Mouse (Mus musculus) lung, embryonic 16.5 days (tissue): ENCODE measurements around the gene Sdhd. TPM values are rescaled to one million over a fixed set of nuclear protein-coding genes. Genes with fewer than 3 reads are reported as not detected.

ENCODE experiments used
- ATAC-seq: fragments of 200-750 bp; cut with Nextera tagmentation; 2 replicates; pipeline ENCODE4 v1.8.0; 2017; ENCODE audit warnings: low read depth, mild to moderate bottlenecking, moderate library complexity
- H3K27ac ChIP-seq: fragments of 300-500 bp; sonication (generic); 2 replicates; pipeline ENCODE4 v1.5.1; 2014; ENCODE audit warnings: mild to moderate bottlenecking, control low read depth, low read length
- H3K27me3 ChIP-seq: fragments of 300-500 bp; sonication (generic); 2 replicates; pipeline ENCODE4 v1.6.1; 2014; ENCODE audit warnings: low read depth, low read length, mixed read lengths; ENCODE audit not compliant: control insufficient read depth, insufficient read depth
- H3K36me3 ChIP-seq: fragments of 300-500 bp; sonication (generic); 2 replicates; pipeline ENCODE4 v1.6.1; 2014; ENCODE audit warnings: low read length; ENCODE audit not compliant: control insufficient read depth, insufficient read depth
- H3K4me1 ChIP-seq: fragments of 300-500 bp; sonication (generic); replicated peaks from 2 replicates; pipeline ENCODE4 v1.6.1; 2014; ENCODE audit warnings: low read length, mixed read lengths; ENCODE audit not compliant: control insufficient read depth, insufficient read depth
- H3K4me2 ChIP-seq: fragments of 300-500 bp; sonication (generic); 2 replicates; pipeline ENCODE4 v1.6.1; 2014; ENCODE audit warnings: low read depth, low read length, control low read depth
- H3K4me3 ChIP-seq: fragments of 300-500 bp; sonication (generic); 2 replicates; pipeline ENCODE4 v1.5.1; 2014; ENCODE audit warnings: mild to moderate bottlenecking, low read length, control low read depth
- H3K9ac ChIP-seq: fragments of 300-500 bp; sonication (generic); 2 replicates; pipeline ENCODE4 v1.6.1; 2014; ENCODE audit warnings: low read length, control low read depth
- H3K9me3 ChIP-seq: fragments of 300-500 bp; sonication (generic); 2 replicates; pipeline ENCODE4 v1.6.1; 2016; ENCODE audit warnings: low read length; ENCODE audit not compliant: control insufficient read depth
- WGBS: fragments of 180-500 bp; shearing (Covaris S2); extraction: QIAGEN DNeasy Blood & Tissue Kit; methylation state at CpG from one replicate; pipeline ENCODE4 v1.1.7; 2014; 5-methylcytosine and 5-hydroxymethylcytosine counted together
- polyA plus RNA-seq: library from polyadenylated mRNA; unstranded; fragments of >200 nt; fragmentation: Nextera tagmentation; extraction: Ambion mirVana; gene quantifications from 2 replicates; pipeline ENCODE4 v1.2.1, GENCODE M21; 2015

The Sdhd gene
- polyA plus RNA-seq, 1 experiment from 2014 or later: 298 TPM

- no peak overlapping the region for H3K4me2 ChIP-seq
- H3K4me1 ChIP-seq: no peaks in the 10 kb centered on the region
- H3K36me3 ChIP-seq: peaks cover 20% of the 10 kb centered on the region
- H3K27me3 ChIP-seq: no peaks in the 10 kb centered on the region
- no peak overlapping the region for H3K4me3 ChIP-seq
- 79% methylated on average over 3 of the region's 3 CpGs for WGBS
- H3K9me3 ChIP-seq: no peaks in the 10 kb centered on the region
- ATAC-seq: no peak; the same call in 1 of the 2 replicates
- H3K9ac ChIP-seq: no peak overlapping the region
- H3K27ac ChIP-seq: no peak overlapping the region
Observed at GRCm38 (mm10) chr9:50593544-50593943, 10.1 kb downstream of the Sdhd start.

- H3K4me3 ChIP-seq: no peak overlapping the region
- 87% methylated on average over 9 of the region's 9 CpGs for WGBS
- ATAC-seq: no peak
Observed at GRCm38 (mm10) chr9:50592955-50593354, 10.7 kb downstream of the Sdhd start.

GRCm38 (mm10) chr9:50590856-50591518, 12.6 kb downstream of the Sdhd start:
- WGBS: 71% methylated on average over 10 of the region's 10 CpGs
- no peak for ATAC-seq
- no peak overlapping the region for H3K4me3 ChIP-seq
- H3K9ac ChIP-seq: no peak overlapping the region
- H3K27ac ChIP-seq: no peak overlapping the region
- H3K4me2 ChIP-seq: no peak overlapping the region
- H3K36me3 ChIP-seq: no peaks in the 10 kb centered on the region; the same call in 1 of the 2 replicates
- H3K27me3 ChIP-seq: no peaks in the 10 kb centered on the region
- H3K9me3 ChIP-seq: no peaks in the 10 kb centered on the region
- no peaks in the 10 kb centered on the region for H3K4me1 ChIP-seq

More at GRCm38 (mm10) chr9:50592955-50593354, 10.7 kb downstream of the Sdhd start:
- H3K4me1 ChIP-seq: no peaks in the 10 kb centered on the region
- H3K27ac ChIP-seq: no peak overlapping the region
- H3K4me2 ChIP-seq: no peak overlapping the region
- H3K9ac ChIP-seq: no peak overlapping the region
- H3K36me3 ChIP-seq: peaks cover 14% of the 10 kb centered on the region
- no peaks in the 10 kb centered on the region for H3K27me3 ChIP-seq
- no peaks in the 10 kb centered on the region for H3K9me3 ChIP-seq

- H3K9me3 ChIP-seq: no peaks in the 10 kb centered on the region
- no peaks in the 10 kb centered on the region for H3K4me1 ChIP-seq
- no peak overlapping the region for H3K27ac ChIP-seq
- no peak for ATAC-seq
- no peak overlapping the region for H3K4me2 ChIP-seq
- no peak overlapping the region for H3K4me3 ChIP-seq
- WGBS: 41% methylated on average over 4 of the region's 4 CpGs
- H3K27me3 ChIP-seq: no peaks in the 10 kb centered on the region
- H3K9ac ChIP-seq: no peak overlapping the region
- no peaks in the 10 kb centered on the region for H3K36me3 ChIP-seq
Observed at GRCm38 (mm10) chr9:50586955-50587354, 16.7 kb downstream of the Sdhd start.

- Histone ChIP-seq H3K36me3 (no peaks in the 10 kb centered on the region), H3K9me3 (no peaks in the 10 kb centered on the region), H3K27me3 (no peaks in the 10 kb centered on the region), H3K27ac (no peak overlapping the region), H3K4me1 (no peaks in the 10 kb centered on the region), H3K4me3 (no peak overlapping the region), H3K4me2 (no peak overlapping the region), H3K9ac (no peak overlapping the region)
- WGBS: 68% methylated on average over 6 of the region's 6 CpGs
- ATAC-seq: no peak
Observed at GRCm38 (mm10) chr9:50585145-50585818, 18.3 kb downstream of the Sdhd start.

- Histone ChIP-seq H3K9me3 (no peaks in the 10 kb centered on the region), H3K4me2 (no peak overlapping the region), H3K4me3 (no peak overlapping the region), H3K27ac (no peak overlapping the region), H3K36me3 (no peaks in the 10 kb centered on the region), H3K27me3 (no peaks in the 10 kb centered on the region), H3K4me1 (no peaks in the 10 kb centered on the region), H3K9ac (no peak overlapping the region)
- no peak for ATAC-seq
- WGBS: 20% methylated on average over 4 of the region's 4 CpGs
Observed at GRCm38 (mm10) chr9:50580370-50580769, 23.2 kb downstream of the Sdhd start.

- Histone ChIP-seq H3K27ac (no peak overlapping the region), H3K4me1 (no peaks in the 10 kb centered on the region), H3K27me3 (no peaks in the 10 kb centered on the region), H3K36me3 (no peaks in the 10 kb centered on the region), H3K9me3 (no peaks in the 10 kb centered on the region), H3K4me2 (no peak overlapping the region), H3K4me3 (no peak overlapping the region), H3K9ac (no peak overlapping the region)
- WGBS: 66% methylated on average over 10 of the region's 10 CpGs
- no peak for ATAC-seq
Observed at GRCm38 (mm10) chr9:50569599-50570525, 33.8 kb downstream of the Sdhd start.

- no peak for ATAC-seq
- 80% methylated on average over 2 of the region's 2 CpGs for WGBS
- Histone ChIP-seq H3K4me1 (no peaks in the 10 kb centered on the region), H3K27me3 (no peaks in the 10 kb centered on the region), H3K27ac (no peak overlapping the region), H3K9me3 (no peaks in the 10 kb centered on the region), H3K36me3 (no peaks in the 10 kb centered on the region), H3K9ac (no peak overlapping the region), H3K4me3 (no peak overlapping the region), H3K4me2 (no peak overlapping the region)
Observed at GRCm38 (mm10) chr9:50567881-50568280, 35.7 kb downstream of the Sdhd start.

- Histone ChIP-seq H3K4me3 (no peak overlapping the region), H3K4me2 (no peak overlapping the region), H3K9me3 (no peaks in the 10 kb centered on the region), H3K27me3 (no peaks in the 10 kb centered on the region), H3K36me3 (no peaks in the 10 kb centered on the region), H3K4me1 (no peaks in the 10 kb centered on the region), H3K27ac (no peak overlapping the region), H3K9ac (no peak overlapping the region)
- no peak for ATAC-seq
- WGBS: 75% methylated on average over 4 of the region's 4 CpGs
Observed at GRCm38 (mm10) chr9:50567372-50567771, 36.2 kb downstream of the Sdhd start.
